Mouse (Mus musculus): ENCODE data around the gene Mnat1. TPM values are rescaled to one million over a fixed set of nuclear protein-coding genes. Genes with fewer than 3 reads are reported as not detected.

The Mnat1 gene
- polyA plus RNA-seq, 2 experiments, result 6.7 to 12.4 TPM

GRCm38 (mm10) chr12:73110431-73111111 is 12.9 kb upstream of the Mnat1 start:
- Histone ChIP-seq H3K36me3 (replicated peaks; ENCODE audit: control insufficient read depth, insufficient read depth, low read depth) (no peaks in the 10 kb centered on the region), H3K9ac (replicated peaks) (no peak overlapping the region), H3K4me2 (ENCODE audit: low read depth) (no peak overlapping the region), H3K27ac (no peak overlapping the region), H3K4me1 (replicated peaks; ENCODE audit: control insufficient read depth in 2 of 2, insufficient read depth in 2 of 2, low read length in 1 of 2) (no peaks in the 10 kb centered on the region), H3K27me3 (ENCODE audit: control insufficient read depth, insufficient read depth, low read length) (peaks cover 56% of the 10 kb centered on the region), H3K9me3 (ENCODE audit: control insufficient read depth, low read length) (no peaks in the 10 kb centered on the region), H3K4me3 (ENCODE audit: insufficient read depth in 1 of 2, low read depth in 2 of 2, low read length in 2 of 2) (no peak overlapping the region)
- WGBS (ENCODE audit: insufficient replicate concordance), result 7% methylated on average over 23 of the region's 23 CpGs
- no peak for ATAC-seq (ENCODE audit: insufficient read depth)
- DNase-seq (ENCODE audit: low read depth in 3 of 3, low spot score in 3 of 3), result no peak
- no peak for TF ChIP-seq CTCF (IDR thresholded peaks at IDR 0.05; ENCODE audit: low read depth)
- TF ChIP-seq EP300 (IDR thresholded peaks at IDR 0.05; ENCODE audit: low read depth), result no peak

- Histone ChIP-seq H3K9ac (replicated peaks) (no peak overlapping the region), H3K27me3 (ENCODE audit: control insufficient read depth, insufficient read depth, low read length) (peaks cover 56% of the 10 kb centered on the region)
- no peak for ATAC-seq (ENCODE audit: insufficient read depth)
These were observed 11.8 kb upstream of the Mnat1 start for GRCm38 (mm10) chr12:73111561-73112325.

DNA sequence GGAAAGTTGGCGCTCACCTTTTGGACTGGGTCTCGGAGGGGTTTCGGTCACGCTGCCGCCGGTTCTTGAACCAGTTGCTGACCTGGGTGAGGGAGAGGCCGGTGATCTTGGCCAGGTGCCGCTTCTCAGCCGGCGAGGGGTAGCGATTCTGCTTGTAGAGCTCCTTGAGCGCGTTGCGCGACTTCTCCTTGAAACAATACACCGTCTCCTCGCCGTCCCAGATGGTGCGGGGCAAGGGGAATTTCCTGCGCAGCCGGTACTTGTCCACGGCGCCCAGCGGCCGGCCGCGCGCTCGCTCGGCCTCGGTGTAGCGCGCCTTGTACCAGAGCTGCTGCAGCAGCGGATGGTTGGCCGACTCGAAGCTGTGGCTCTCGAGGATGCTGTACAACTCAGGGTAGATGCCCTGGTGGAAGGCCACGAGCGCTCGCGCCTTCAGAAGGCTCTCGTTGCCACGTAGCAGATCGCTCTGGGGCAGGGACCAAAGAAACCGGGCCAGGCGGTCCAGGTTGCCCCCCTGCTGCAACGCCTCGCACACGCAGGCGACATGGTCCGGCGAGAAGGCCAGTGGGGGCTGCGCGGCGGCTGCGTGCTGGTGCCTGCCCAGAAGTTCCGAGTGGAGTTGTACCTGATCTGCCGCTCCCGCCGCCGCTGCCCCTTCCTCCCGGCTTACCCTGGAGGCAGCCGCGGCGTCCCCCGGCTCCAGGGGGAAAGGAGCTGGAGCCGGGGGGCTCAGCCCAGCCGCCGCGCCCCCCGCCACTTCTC is 11.0 kb upstream of the Mnat1 start:
- H3K9ac ChIP-seq (replicated peaks), result no peak overlapping the region
- H3K4me3 ChIP-seq (ENCODE audit: insufficient read depth in 1 of 2, low read depth in 2 of 2, low read length in 2 of 2), result peak overlapping the region; percentile 4 to 49
- TF ChIP-seq CTCF (IDR thresholded peaks at IDR 0.05; ENCODE audit: low read depth), result no peak
- no peak for TF ChIP-seq EP300 (IDR thresholded peaks at IDR 0.05; ENCODE audit: low read depth)
- ATAC-seq (ENCODE audit: insufficient read depth), result no peak
- under 1% methylated on average over 71 of the region's 71 CpGs for WGBS (ENCODE audit: insufficient replicate concordance)
- peaks cover 56% of the 10 kb centered on the region for H3K27me3 ChIP-seq (ENCODE audit: control insufficient read depth, insufficient read depth, low read length)
- H3K36me3 ChIP-seq (replicated peaks; ENCODE audit: control insufficient read depth, insufficient read depth, low read depth), result no peaks in the 10 kb centered on the region
- peak overlapping the region; percentile 69 for H3K4me2 ChIP-seq (ENCODE audit: low read depth)
- no peaks in the 10 kb centered on the region for H3K9me3 ChIP-seq (ENCODE audit: control insufficient read depth, low read length)
- H3K27ac ChIP-seq, result no peak overlapping the region
- DNase-seq (ENCODE audit: low read depth in 3 of 3, low spot score in 3 of 3), result no peak
- no peaks in the 10 kb centered on the region for H3K4me1 ChIP-seq (replicated peaks; ENCODE audit: control insufficient read depth in 2 of 2, insufficient read depth in 2 of 2, low read length in 1 of 2)

More at GRCm38 (mm10) chr12:73111561-73112325, 11.8 kb upstream of the Mnat1 start:
- Histone ChIP-seq H3K4me2 (ENCODE audit: low read depth) (peak overlapping the region; percentile 69), H3K9me3 (ENCODE audit: control insufficient read depth, low read length) (no peaks in the 10 kb centered on the region), H3K4me1 (replicated peaks; ENCODE audit: control insufficient read depth in 2 of 2, insufficient read depth in 2 of 2, low read length in 1 of 2) (no peaks in the 10 kb centered on the region), H3K27ac (no peak overlapping the region), H3K36me3 (replicated peaks; ENCODE audit: control insufficient read depth, insufficient read depth, low read depth) (no peaks in the 10 kb centered on the region), H3K4me3 (ENCODE audit: insufficient read depth in 1 of 2, low read depth in 2 of 2, low read length in 2 of 2) (peak overlapping the region; percentile 4 to 49; a peak in 3 of 4 replicates)
- WGBS (ENCODE audit: insufficient replicate concordance), result 1% methylated on average over 40 of the region's 44 CpGs
- TF ChIP-seq CTCF (IDR thresholded peaks at IDR 0.05; ENCODE audit: low read depth) (no peak), EP300 (IDR thresholded peaks at IDR 0.05; ENCODE audit: low read depth) (no peak)
- DNase-seq (ENCODE audit: low read depth in 3 of 3, low spot score in 3 of 3), result no peak

DNA sequence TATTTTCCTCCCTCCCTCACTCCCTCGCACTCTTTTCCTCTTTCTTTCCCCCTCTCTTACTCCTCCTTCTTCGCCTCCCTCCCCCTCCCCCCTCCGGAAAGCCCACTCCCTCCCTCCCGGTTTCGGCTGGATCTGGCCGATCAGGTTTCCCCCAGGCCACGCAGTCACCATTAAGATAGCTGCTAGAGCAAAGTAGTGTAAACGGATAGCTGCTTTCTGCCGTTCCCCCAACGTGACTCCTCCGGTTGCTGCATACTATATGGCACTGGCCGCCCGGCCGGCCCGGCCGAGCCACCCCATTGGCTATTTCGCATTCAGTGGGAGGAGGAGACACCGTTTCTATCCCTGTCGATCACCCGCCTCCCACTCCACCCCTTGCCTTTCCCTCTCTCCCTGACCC is 10.3 kb upstream of the Mnat1 start, which contains the start of gene Six4:
TSS of gene Six4 (minus strand) at position 261 of the 400 bp plus-strand sequence.
- no peaks in the 10 kb centered on the region for H3K36me3 ChIP-seq (replicated peaks; ENCODE audit: control insufficient read depth, insufficient read depth, low read depth)
- H3K27me3 ChIP-seq (ENCODE audit: control insufficient read depth, insufficient read depth, low read length), result peaks cover 56% of the 10 kb centered on the region
- no peak within 1 kb of the TSS for H3K27ac ChIP-seq
- no peak for TF ChIP-seq CTCF (IDR thresholded peaks at IDR 0.05; ENCODE audit: low read depth)
- TF ChIP-seq EP300 (IDR thresholded peaks at IDR 0.05; ENCODE audit: low read depth), result no peak
- H3K4me3 ChIP-seq (ENCODE audit: insufficient read depth in 1 of 2, low read depth in 2 of 2, low read length in 2 of 2), result peak within 1 kb of the TSS; percentile 4 to 49
- no peaks in the 10 kb centered on the region for H3K4me1 ChIP-seq (replicated peaks; ENCODE audit: control insufficient read depth in 2 of 2, insufficient read depth in 2 of 2, low read length in 1 of 2)
- ATAC-seq (ENCODE audit: insufficient read depth) (no peak), DNase-seq (ENCODE audit: low read depth in 3 of 3, low spot score in 3 of 3) (no peak)
- no peaks in the 10 kb centered on the region for H3K9me3 ChIP-seq (ENCODE audit: control insufficient read depth, low read length)
- peak within 1 kb of the TSS; percentile 69 for H3K4me2 ChIP-seq (ENCODE audit: low read depth)
- WGBS (ENCODE audit: insufficient replicate concordance), result under 1% methylated on average over 20 of the region's 20 CpGs
- H3K9ac ChIP-seq (replicated peaks), result no peak within 1 kb of the TSS
